Mouse (Mus musculus): ENCODE measurements around the gene Sycn.

Gene Sycn

DNA sequence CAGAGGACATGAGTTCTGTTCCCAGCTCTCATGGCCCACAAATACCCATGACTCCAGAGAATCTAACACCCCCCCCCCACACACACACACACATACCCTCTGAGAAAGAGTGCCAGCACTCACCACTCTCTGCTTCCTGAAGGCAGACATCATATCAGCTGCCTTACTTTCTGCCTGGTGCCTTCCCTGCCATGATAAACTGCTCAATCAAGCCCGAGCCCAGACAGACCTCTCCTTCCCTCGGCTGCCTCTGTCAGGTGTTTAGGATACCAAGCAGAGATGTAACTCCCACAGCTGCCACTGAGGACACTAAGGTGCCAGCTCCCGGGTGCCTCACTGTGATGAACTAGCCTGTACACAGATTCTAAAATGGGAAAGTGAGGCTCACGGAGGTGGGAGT, 43.8 kb downstream of the Sycn start:
- in situ Hi-C loops (cut with MboI, MseI), result no loop called here

DNA sequence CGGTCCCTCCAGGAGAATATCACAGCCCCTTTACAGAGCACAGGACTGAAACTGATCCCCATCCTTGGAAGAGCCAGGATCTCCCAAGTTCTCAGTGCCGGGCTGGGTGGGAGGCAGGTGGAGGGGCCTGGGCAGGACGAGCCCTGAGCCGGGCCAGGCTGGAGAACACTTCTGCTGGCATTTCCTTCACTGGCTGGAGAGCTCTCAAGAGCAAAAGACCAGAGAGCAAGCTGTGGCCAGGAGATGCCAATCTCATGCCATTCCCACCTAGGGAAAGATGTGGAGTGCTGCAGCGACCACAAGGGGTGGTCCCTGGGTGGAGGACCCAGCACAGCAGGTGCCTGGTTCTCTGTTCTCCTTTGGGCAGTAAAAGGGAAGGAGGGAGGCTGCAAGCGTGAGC, 44.3 kb downstream of the Sycn start:
- in situ Hi-C loops (cut with MboI, MseI), result no loop called here

DNA sequence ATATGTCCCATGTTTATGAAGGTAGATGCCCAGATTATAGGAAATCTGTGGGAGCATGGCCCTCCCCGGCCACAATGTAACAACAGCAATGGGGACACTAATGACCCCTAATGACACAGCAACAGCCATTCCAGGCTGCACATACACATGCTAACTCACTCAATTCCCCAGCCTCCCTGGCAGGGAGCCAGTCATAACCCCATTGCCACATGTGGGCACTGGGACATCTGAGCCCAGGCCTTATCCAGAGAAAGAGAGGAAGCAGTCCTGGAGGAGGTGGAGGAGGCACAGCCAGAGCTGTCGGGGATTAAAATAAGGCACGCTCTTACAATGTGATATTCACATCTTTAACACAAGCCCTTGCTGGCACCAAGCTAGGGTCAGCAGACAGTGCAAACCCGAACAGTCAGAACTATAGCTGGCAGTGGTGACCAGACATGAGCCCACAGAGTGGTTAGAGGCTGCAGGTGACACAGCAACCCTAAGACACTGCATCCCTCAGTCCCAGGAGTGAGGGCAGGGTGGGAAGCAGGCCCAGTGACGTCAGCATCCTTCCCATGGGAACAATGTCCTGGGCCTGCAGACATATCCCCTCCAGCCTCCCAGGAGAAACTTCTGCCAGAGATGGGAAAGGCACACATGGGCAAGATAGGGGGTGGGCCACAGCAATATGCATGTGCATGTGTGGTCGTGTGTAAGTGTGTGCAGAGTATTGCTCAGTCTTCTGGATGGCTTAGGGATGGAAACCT, 46.2 kb downstream of the Sycn start:
- in situ Hi-C loops (cut with MboI, MseI), result no loop called here

DNA sequence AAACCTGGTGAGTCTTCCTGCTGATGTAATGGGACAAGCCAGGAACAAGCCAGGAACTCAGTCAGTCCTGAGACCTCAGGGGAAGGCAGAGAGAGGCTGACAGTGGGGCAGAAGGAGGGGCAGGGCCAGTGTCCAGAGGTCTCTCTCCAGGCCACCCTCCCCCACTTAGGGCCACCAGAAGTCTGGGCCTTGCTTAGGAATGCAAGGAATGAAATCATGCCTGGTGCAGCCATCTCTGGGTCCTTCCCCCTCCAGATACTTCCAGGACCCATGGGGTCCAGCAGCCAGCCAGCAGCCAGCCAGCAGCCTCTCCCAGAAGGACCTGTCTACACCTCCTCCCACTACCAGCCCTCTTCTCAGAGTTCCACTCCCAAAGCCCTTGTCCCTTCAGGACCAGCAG, 47.0 kb downstream of the Sycn start:
- in situ Hi-C loops (cut with MboI, MseI), result no loop called here
